Mouse (Mus musculus) stomach, postnatal 0 days (tissue): ENCODE results near the gene Mrpl23.

ENCODE experiments used
- CTCF ChIP-seq: IDR thresholded peaks from 2 replicates; pipeline ENCODE4 v1.5.1; 2016; ENCODE audit warnings: antibody characterized with exemption, low read depth, mild to moderate bottlenecking, moderate library complexity
- EP300 ChIP-seq: optimal IDR thresholded peaks from 2 replicates; pipeline ENCODE3; 2016; ENCODE audit warnings: antibody characterized with exemption

DNA sequence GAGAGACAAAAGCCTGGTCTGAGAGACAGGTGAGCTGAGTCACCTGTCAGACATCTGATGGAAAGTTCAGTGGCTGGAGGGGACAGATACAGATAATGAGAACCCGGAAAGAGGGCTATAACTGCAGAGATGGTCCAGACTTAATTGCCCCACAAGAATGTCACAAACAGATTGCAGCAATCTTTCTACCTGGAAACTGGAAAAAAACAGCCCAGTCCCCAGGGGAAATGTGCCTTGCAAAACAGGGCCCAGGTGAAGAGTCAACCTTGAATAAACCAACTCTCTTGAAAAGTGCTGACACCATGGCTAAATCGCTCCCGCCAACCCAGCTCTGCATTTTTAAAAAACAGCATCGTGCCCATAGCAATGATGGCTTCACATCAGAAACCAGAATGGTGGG is 12.2 kb upstream of the Mrpl23 start:
- TF ChIP-seq CTCF (no peak), EP300 (no peak)
